Mouse (Mus musculus): ENCODE results near the gene Gfod1. TPM values are rescaled to one million over a fixed set of nuclear protein-coding genes. Genes with fewer than 3 reads are reported as not detected.
A peak's percentile ranks its signal among the peaks of the same experiment; 100 is the strongest.

The Gfod1 gene
- polyA plus RNA-seq, 1 experiment from 2014 or later = 0.50 TPM

DNA sequence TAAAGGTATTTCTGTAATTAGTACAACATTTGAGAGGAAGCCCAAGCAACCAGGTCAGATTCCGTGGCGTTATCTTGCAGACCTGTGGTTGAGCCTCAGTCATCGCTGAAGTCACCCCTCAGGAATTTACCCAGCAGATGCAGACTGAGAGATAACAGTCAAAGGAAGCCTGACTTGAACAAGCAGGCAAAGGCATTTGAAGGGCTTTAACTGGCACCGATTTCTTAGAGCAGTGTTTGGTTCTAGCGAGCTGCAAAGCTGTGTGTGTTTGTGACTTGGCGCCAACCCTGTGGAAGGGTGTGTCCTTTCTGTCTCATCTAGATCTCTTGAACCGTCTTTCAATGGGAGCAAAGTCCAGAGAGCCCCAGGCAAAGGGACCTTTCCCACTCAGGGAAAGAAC lies 110.7 kb downstream of the Gfod1 start:
- Histone ChIP-seq H3K4me1 (ENCODE audit: control insufficient read depth, insufficient read depth, low read length) (no peaks in the 10 kb centered on the region), H3K4me3 (ENCODE audit: low read depth, low read length) (no peak overlapping the region), H3K4me2 (ENCODE audit: low read depth, low read length) (no peak overlapping the region), H3K36me3 (replicated peaks; ENCODE audit: control insufficient read depth, insufficient read depth, low read depth, low read length) (no peaks in the 10 kb centered on the region), H3K9ac (replicated peaks; ENCODE audit: low read length) (no peak overlapping the region), H3K27ac (replicated peaks; ENCODE audit: low read depth, low read length) (no peak overlapping the region), H3K27me3 (ENCODE audit: control insufficient read depth, insufficient read depth, low read length) (no peaks in the 10 kb centered on the region), H3K9me3 (replicated peaks; ENCODE audit: control insufficient read depth, low read length) (no peaks in the 10 kb centered on the region)
- ATAC-seq (replicated peaks; ENCODE audit: insufficient number of reproducible peaks, low FRiP score, low TSS enrichment, low read depth) (no peak), DNase-seq (ENCODE audit: low spot score) (no peak)
- 56% methylated on average over 7 of the region's 7 CpGs for WGBS

DNA sequence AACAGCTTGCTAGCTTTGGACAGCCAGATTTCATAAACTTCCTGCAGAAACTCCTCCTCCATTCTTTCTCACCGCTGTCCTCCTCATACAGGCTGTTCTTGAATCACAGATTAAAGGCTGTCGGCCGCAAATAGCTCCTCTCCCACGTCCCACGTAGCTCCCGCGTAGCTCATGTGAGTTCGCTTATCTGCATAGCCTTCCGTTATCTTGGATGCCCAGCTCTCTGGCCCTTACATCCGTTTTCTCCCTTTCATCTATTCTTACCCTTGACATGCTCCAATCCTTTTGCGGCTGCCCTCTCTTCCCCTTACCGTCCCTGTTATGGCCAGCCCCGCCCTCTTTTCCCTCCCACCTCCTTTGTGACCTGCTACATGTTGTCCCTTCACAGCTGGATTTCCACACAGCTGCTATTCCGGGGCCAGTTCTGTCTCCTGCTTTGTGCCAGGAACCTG lies 112.2 kb downstream of the Gfod1 start:
- DNase-seq (ENCODE audit: low spot score) (no peak), ATAC-seq (replicated peaks; ENCODE audit: insufficient number of reproducible peaks, low FRiP score, low TSS enrichment, low read depth) (no peak)
- H3K4me3 ChIP-seq (ENCODE audit: low read depth, low read length) = 0 out of 2 replicates have a peak overlapping the region, but pooled peaks have one; percentile 0
- no peak overlapping the region for H3K9ac ChIP-seq (replicated peaks; ENCODE audit: low read length)
- H3K4me1 ChIP-seq (ENCODE audit: control insufficient read depth, insufficient read depth, low read length) = no peaks in the 10 kb centered on the region
- H3K27me3 ChIP-seq (ENCODE audit: control insufficient read depth, insufficient read depth, low read length) = no peaks in the 10 kb centered on the region
- no peaks in the 10 kb centered on the region for H3K36me3 ChIP-seq (replicated peaks; ENCODE audit: control insufficient read depth, insufficient read depth, low read depth, low read length)
- WGBS = 18% methylated on average over 14 of the region's 14 CpGs
- peak overlapping the region; percentile 3; the same call in 1 of the 2 replicates for H3K4me2 ChIP-seq (ENCODE audit: low read depth, low read length)
- no peak overlapping the region for H3K27ac ChIP-seq (replicated peaks; ENCODE audit: low read depth, low read length)
- no peaks in the 10 kb centered on the region for H3K9me3 ChIP-seq (replicated peaks; ENCODE audit: control insufficient read depth, low read length)

DNA sequence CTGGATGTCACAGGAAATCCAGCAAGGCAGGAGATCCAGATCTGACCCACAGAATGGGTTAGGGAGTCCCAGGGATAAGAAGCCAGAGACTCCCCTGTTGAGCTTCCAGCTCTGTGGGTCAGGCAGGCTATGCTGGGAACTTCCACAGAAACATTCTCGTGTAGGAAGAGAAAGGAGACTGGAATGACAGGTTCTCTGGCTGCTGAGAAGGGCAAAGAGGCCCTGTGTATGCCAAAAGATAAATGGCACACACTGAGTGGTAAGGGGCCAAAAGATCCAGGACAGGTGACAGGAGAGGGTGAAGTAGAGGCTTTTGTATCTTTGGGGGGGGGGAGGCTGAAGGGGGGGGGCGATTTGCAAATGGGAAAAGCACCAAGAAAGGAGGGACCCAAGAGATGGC lies 112.7 kb downstream of the Gfod1 start:
- no peak overlapping the region for H3K4me3 ChIP-seq (ENCODE audit: low read depth, low read length)
- H3K27ac ChIP-seq (replicated peaks; ENCODE audit: low read depth, low read length) = no peak overlapping the region
- no peak for DNase-seq (ENCODE audit: low spot score)
- no peak overlapping the region for H3K4me2 ChIP-seq (ENCODE audit: low read depth, low read length)
- no peak for ATAC-seq (replicated peaks; ENCODE audit: insufficient number of reproducible peaks, low FRiP score, low TSS enrichment, low read depth)
- H3K27me3 ChIP-seq (ENCODE audit: control insufficient read depth, insufficient read depth, low read length) = no peaks in the 10 kb centered on the region
- H3K4me1 ChIP-seq (ENCODE audit: control insufficient read depth, insufficient read depth, low read length) = no peaks in the 10 kb centered on the region
- 37% methylated on average over 2 of the region's 2 CpGs for WGBS
- H3K9ac ChIP-seq (replicated peaks; ENCODE audit: low read length) = no peak overlapping the region
- no peaks in the 10 kb centered on the region for H3K36me3 ChIP-seq (replicated peaks; ENCODE audit: control insufficient read depth, insufficient read depth, low read depth, low read length)
- no peaks in the 10 kb centered on the region for H3K9me3 ChIP-seq (replicated peaks; ENCODE audit: control insufficient read depth, low read length)

DNA sequence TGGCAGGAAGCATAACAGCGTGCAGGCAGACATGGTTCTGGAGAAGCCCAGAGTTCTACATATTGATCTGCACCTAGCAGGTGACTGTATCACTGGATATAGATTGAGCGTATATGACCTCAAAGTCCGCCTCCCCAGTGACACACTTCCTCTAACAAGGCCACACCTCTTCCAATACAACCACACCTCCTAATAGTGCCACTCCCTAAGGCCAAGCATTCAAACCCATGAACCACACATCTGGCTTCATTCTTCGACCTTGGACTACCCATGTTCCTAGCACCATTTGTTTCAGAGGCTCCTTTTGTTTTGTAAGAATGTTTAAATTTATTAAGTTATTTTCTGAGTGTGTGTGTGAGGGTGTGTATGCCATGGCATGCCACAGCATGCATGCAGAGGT lies 116.2 kb downstream of the Gfod1 start:
- no peaks in the 10 kb centered on the region for H3K9me3 ChIP-seq (replicated peaks; ENCODE audit: control insufficient read depth, low read length)
- no peak overlapping the region for H3K9ac ChIP-seq (replicated peaks; ENCODE audit: low read length)
- no peak for ATAC-seq (replicated peaks; ENCODE audit: insufficient number of reproducible peaks, low FRiP score, low TSS enrichment, low read depth)
- H3K27ac ChIP-seq (replicated peaks; ENCODE audit: low read depth, low read length) = no peak overlapping the region
- H3K4me1 ChIP-seq (ENCODE audit: control insufficient read depth, insufficient read depth, low read length) = no peaks in the 10 kb centered on the region; the same call in 1 of the 2 replicates
- H3K27me3 ChIP-seq (ENCODE audit: control insufficient read depth, insufficient read depth, low read length) = no peaks in the 10 kb centered on the region
- H3K4me3 ChIP-seq (ENCODE audit: low read depth, low read length) = no peak overlapping the region
- no peak for DNase-seq (ENCODE audit: low spot score)
- no peaks in the 10 kb centered on the region for H3K36me3 ChIP-seq (replicated peaks; ENCODE audit: control insufficient read depth, insufficient read depth, low read depth, low read length)
- 91% methylated on average over 4 of the region's 4 CpGs for WGBS
- H3K4me2 ChIP-seq (ENCODE audit: low read depth, low read length) = no peak overlapping the region

DNA sequence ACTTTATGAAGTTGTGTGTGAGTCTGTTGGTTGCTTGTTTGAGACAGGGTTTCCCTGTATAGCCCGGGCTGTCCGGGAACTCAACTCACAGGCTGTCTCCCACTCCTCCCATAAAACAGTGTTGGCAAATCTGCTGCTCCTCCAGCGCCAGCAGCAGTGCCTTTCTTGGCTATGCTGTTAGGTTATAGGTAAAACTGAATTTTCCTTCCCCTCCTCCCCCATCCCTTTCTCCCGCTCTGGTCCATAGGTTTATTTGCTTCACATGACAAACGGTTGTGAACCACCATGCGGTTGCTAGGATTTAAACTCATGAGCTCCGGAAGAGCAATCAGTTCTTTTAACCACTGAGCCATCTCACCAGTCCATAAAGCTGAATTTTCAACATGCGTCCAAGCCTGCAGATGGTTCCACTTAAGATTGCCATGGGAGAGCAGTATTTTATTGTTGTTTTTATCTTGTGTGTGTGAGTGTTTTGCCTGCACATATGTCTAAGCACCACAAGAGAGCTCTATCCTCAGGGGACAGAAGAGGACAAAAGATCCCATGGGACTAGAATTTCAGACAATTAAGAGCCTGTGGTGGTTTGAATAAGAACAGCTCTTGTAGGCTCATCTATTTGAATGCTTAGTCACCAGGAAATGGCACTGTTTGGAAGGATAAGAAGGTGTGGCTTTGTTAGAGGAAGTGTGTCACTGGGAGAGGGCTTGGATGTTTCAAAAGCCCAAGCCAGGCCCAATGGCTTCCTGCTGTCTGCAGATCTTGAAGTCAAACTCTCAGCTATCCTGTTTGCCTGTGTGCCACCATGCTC lies 120.5 kb downstream of the Gfod1 start:
- H3K27me3 ChIP-seq (ENCODE audit: control insufficient read depth, insufficient read depth, low read length) = no peaks in the 10 kb centered on the region
- ATAC-seq (replicated peaks; ENCODE audit: insufficient number of reproducible peaks, low FRiP score, low TSS enrichment, low read depth) (peak; percentile 34; the same call in 1 of the 2 replicates), DNase-seq (ENCODE audit: low spot score) (peak; percentile 47)
- no peaks in the 10 kb centered on the region; the same call in 1 of the 2 replicates for H3K4me1 ChIP-seq (ENCODE audit: control insufficient read depth, insufficient read depth, low read length)
- no peak overlapping the region for H3K27ac ChIP-seq (replicated peaks; ENCODE audit: low read depth, low read length)
- 53% methylated on average over 8 of the region's 8 CpGs for WGBS
- no peaks in the 10 kb centered on the region for H3K9me3 ChIP-seq (replicated peaks; ENCODE audit: control insufficient read depth, low read length)
- peak overlapping the region; percentile 8; the same call in 1 of the 2 replicates for H3K9ac ChIP-seq (replicated peaks; ENCODE audit: low read length)
- peak overlapping the region; percentile 40 for H3K4me2 ChIP-seq (ENCODE audit: low read depth, low read length)
- H3K4me3 ChIP-seq (ENCODE audit: low read depth, low read length) = peak overlapping the region; percentile 17; the same call in 1 of the 2 replicates
- H3K36me3 ChIP-seq (replicated peaks; ENCODE audit: control insufficient read depth, insufficient read depth, low read depth, low read length) = no peaks in the 10 kb centered on the region

DNA sequence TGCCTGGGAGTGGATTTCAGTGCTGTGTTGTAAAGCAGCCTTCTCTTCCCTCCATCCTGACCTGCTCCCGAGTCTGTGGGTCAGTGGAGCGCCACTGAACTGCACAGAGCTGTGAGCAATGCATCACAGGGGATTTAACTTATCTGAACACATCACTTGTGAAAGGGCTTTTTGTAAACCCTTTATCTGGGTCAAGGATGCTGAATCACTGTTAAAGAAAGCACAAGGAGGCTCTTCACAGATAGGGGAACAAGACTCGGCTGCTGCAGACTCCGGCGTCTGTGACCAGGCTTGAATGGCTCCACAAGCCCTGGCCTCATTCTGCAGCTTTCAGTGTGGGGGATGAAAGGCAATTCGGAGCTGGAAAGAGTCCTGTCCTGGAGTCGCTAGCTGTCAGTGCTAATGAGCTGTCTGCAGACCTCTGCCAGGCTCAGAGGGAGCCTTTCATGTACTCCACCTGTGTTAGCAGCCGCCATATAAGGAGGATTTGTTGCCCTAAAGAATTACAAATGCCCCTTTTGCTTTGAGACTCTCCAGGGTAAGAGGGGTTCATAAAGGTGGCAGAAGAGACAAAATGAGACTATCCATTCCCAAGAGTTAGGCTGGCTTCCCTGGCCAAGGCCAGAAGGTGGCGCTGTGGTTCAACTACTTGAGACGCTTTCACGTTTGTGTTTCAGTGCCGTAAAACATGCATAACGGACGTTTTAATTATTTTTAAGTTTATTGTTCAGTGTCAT lies 121.3 kb downstream of the Gfod1 start:
- no peaks in the 10 kb centered on the region for H3K27me3 ChIP-seq (ENCODE audit: control insufficient read depth, insufficient read depth, low read length)
- peak overlapping the region; percentile 17; the same call in 1 of the 2 replicates for H3K4me3 ChIP-seq (ENCODE audit: low read depth, low read length)
- H3K4me2 ChIP-seq (ENCODE audit: low read depth, low read length) = peak overlapping the region; percentile 40
- H3K36me3 ChIP-seq (replicated peaks; ENCODE audit: control insufficient read depth, insufficient read depth, low read depth, low read length) = no peaks in the 10 kb centered on the region
- H3K4me1 ChIP-seq (ENCODE audit: control insufficient read depth, insufficient read depth, low read length) = no peaks in the 10 kb centered on the region; the same call in 1 of the 2 replicates
- ATAC-seq (replicated peaks; ENCODE audit: insufficient number of reproducible peaks, low FRiP score, low TSS enrichment, low read depth) = 0 out of 2 replicates have a peak, but pooled peaks have one; percentile 46
- no peaks in the 10 kb centered on the region for H3K9me3 ChIP-seq (replicated peaks; ENCODE audit: control insufficient read depth, low read length)
- 26% methylated on average over 14 of the region's 14 CpGs for WGBS
- no peak overlapping the region; the same call in 1 of the 2 replicates for H3K27ac ChIP-seq (replicated peaks; ENCODE audit: low read depth, low read length)
- peak; percentile 95 for DNase-seq (ENCODE audit: low spot score)
- H3K9ac ChIP-seq (replicated peaks; ENCODE audit: low read length) = peak overlapping the region; percentile 19; the same call in 1 of the 2 replicates

DNA sequence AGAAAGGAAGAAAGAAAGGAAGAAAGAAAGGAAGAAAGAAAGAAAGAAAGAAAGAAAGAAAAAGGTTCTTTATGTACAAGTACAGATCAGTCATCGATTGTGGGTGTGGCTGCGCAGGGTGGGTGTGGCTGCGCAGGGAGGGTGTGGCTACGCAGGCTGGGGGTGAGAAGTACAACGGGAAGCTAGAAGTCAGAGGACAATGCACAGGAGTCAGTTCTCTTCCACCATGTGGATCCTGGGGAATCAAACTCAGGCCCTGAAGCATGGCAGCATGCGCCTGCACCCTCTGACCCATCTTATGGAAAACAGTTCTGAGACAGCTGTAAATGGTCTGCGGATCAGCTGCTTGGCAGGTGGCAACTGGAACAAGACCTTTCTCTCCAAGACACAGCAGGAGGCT lies 122.9 kb downstream of the Gfod1 start:
- Histone ChIP-seq H3K36me3 (replicated peaks; ENCODE audit: control insufficient read depth, insufficient read depth, low read depth, low read length) (no peaks in the 10 kb centered on the region), H3K27me3 (ENCODE audit: control insufficient read depth, insufficient read depth, low read length) (no peaks in the 10 kb centered on the region), H3K27ac (replicated peaks; ENCODE audit: low read depth, low read length) (no peak overlapping the region), H3K4me3 (ENCODE audit: low read depth, low read length) (no peak overlapping the region), H3K9me3 (replicated peaks; ENCODE audit: control insufficient read depth, low read length) (no peaks in the 10 kb centered on the region), H3K4me1 (ENCODE audit: control insufficient read depth, insufficient read depth, low read length) (no peaks in the 10 kb centered on the region; the same call in 1 of the 2 replicates), H3K9ac (replicated peaks; ENCODE audit: low read length) (no peak overlapping the region), H3K4me2 (ENCODE audit: low read depth, low read length) (no peak overlapping the region)
- ATAC-seq (replicated peaks; ENCODE audit: insufficient number of reproducible peaks, low FRiP score, low TSS enrichment, low read depth) = no peak
- no peak for DNase-seq (ENCODE audit: low spot score)
- 57% methylated on average over 7 of the region's 7 CpGs for WGBS

Data from embryonic facial prominence, embryonic 11.5 days (tissue).